Mouse (Mus musculus) neural tube, embryonic 12.5 days (tissue): ENCODE measurements around the gene Rwdd4a. TPM values are rescaled to one million over a fixed set of nuclear protein-coding genes. Genes with fewer than 3 reads are reported as not detected.
A peak's percentile ranks its signal among the peaks of the same experiment; 100 is the strongest.

Experiments used
- ATAC-seq: fragments of 200-750 bp; cut with Nextera tagmentation; 2 replicates; pipeline ENCODE4 v1.8.0; 2017; ENCODE audit warnings: low read depth, mild to moderate bottlenecking, moderate TSS enrichment, moderate library complexity; ENCODE audit not compliant: low FRiP score
- H3K27ac ChIP-seq: fragments of 300-500 bp; sonication (generic); 2 replicates; pipeline ENCODE4 v1.5.1; 2016
- H3K27me3 ChIP-seq: fragments of 300-500 bp; sonication (generic); replicated peaks from 2 replicates; pipeline ENCODE4 v1.6.1; 2016; ENCODE audit warnings: mild to moderate bottlenecking
- H3K36me3 ChIP-seq: fragments of 300-500 bp; sonication (generic); 2 replicates; pipeline ENCODE4 v1.6.1; 2016; ENCODE audit warnings: mild to moderate bottlenecking
- H3K4me1 ChIP-seq: fragments of 300-500 bp; sonication (generic); 2 replicates; pipeline ENCODE4 v1.6.1; 2016
- H3K4me2 ChIP-seq: fragments of 300-500 bp; sonication (generic); replicated peaks from 2 replicates; pipeline ENCODE4 v1.6.1; 2016; ENCODE audit warnings: mild to moderate bottlenecking
- H3K4me3 ChIP-seq: fragments of 300-500 bp; sonication (generic); 2 replicates; pipeline ENCODE4 v1.5.1; 2016
- H3K9ac ChIP-seq: fragments of 300-500 bp; sonication (generic); 2 replicates; pipeline ENCODE4 v1.6.1; 2016; ENCODE audit warnings: mild to moderate bottlenecking
- H3K9me3 ChIP-seq: fragments of 300-500 bp; sonication (generic); 2 replicates; pipeline ENCODE4 v1.6.1; 2016; ENCODE audit warnings: mild to moderate bottlenecking
- WGBS: fragments of 180-500 bp; shearing (Covaris S2); methylation state at CpG from one replicate; pipeline ENCODE4 v1.1.7; 2016; 5-methylcytosine and 5-hydroxymethylcytosine counted together
- polyA plus RNA-seq: library from polyadenylated mRNA; unstranded; fragments of >200 nt; fragmentation: Nextera tagmentation; extraction: Ambion mirVana; gene quantifications from 2 replicates; pipeline ENCODE4 v1.2.1, GENCODE M21; 2016

Gene Rwdd4a
- polyA plus RNA-seq, 1 experiment from 2014 or later: 37.6 TPM

DNA sequence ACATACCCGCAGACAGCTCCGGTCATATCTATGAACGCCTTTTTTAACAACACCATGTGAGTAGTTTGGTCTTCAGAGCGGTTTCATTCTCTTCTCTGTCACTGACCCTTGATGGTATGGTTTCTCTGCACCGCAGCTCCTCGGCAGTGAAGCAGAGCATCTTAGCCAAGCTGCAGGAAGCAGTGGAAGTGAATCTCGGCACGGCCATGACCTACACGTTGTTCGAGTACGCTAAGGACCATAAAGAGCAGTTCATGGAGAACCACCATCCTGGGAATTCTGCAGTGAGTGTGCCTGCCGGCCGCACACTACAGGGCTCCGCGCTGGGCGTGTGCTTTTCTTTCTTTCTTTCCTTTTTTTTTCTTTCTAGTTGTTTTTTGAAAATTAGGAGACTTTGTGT lies 9.3 kb downstream of the Rwdd4a start:
- Histone ChIP-seq H3K4me1 (no peaks in the 10 kb centered on the region), H3K27me3 (no peaks in the 10 kb centered on the region), H3K36me3 (peaks cover 63% of the 10 kb centered on the region), H3K9ac (no peak overlapping the region), H3K4me2 (no peak overlapping the region), H3K27ac (no peak overlapping the region), H3K9me3 (peaks cover 6% of the 10 kb centered on the region; the same call in 1 of the 2 replicates), H3K4me3 (no peak overlapping the region)
- 94% methylated on average over 16 of the region's 16 CpGs for WGBS
- ATAC-seq: no peak

DNA sequence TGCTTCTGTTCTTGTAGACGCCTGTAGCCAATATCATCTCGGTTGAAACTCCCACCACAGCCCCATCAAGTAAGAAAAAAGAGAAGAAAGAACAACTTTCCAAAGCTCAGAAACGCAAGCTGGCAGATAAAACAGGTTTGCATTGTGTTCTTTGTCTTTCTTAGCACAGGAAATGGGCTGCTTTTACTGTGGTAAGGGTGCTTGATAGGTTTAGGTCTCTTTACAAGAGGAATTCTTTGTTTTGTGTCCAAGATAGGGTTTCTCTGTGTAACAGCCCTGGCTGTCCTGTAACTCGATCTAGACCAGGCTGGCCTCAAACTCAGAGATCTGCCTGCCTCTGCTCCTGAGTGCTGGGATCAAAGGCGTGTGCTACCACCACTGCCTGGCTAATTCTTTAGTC lies 10.6 kb downstream of the Rwdd4a start:
- no peak overlapping the region for H3K9ac ChIP-seq
- H3K36me3 ChIP-seq: peaks cover 70% of the 10 kb centered on the region
- no peak for ATAC-seq
- H3K4me2 ChIP-seq: no peak overlapping the region
- H3K4me1 ChIP-seq: no peaks in the 10 kb centered on the region
- H3K9me3 ChIP-seq: peaks cover 13% of the 10 kb centered on the region; the same call in 1 of the 2 replicates
- H3K27me3 ChIP-seq: no peaks in the 10 kb centered on the region
- H3K4me3 ChIP-seq: no peak overlapping the region
- H3K27ac ChIP-seq: no peak overlapping the region
- 96% methylated on average over 5 of the region's 5 CpGs for WGBS

DNA sequence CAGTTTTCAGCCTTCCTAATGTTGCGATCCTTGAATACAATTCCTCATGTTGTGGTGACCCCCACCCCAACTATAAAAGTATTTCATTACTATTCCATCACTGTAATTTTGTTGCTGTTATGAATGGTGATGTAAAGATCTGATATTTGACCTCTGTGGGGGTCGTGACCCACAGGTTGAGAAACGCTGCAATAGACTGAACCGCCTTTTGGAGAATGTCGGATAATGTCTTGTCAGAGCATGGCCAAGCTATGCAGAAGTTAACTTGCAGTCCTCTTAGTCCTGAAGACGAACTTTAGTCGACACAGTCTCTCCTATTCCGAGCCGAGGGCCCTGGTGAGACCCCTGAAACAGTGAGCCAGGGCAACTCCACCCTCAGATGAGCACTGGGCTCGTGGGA lies 13.6 kb downstream of the Rwdd4a start:
- Histone ChIP-seq H3K4me2 (no peak overlapping the region), H3K27me3 (no peaks in the 10 kb centered on the region), H3K27ac (no peak overlapping the region), H3K4me1 (no peaks in the 10 kb centered on the region), H3K9ac (no peak overlapping the region), H3K9me3 (peaks cover 13% of the 10 kb centered on the region; the same call in 1 of the 2 replicates), H3K36me3 (peaks cover 82% of the 10 kb centered on the region), H3K4me3 (no peak overlapping the region)
- WGBS: 96% methylated on average over 10 of the region's 10 CpGs
- no peak for ATAC-seq

DNA sequence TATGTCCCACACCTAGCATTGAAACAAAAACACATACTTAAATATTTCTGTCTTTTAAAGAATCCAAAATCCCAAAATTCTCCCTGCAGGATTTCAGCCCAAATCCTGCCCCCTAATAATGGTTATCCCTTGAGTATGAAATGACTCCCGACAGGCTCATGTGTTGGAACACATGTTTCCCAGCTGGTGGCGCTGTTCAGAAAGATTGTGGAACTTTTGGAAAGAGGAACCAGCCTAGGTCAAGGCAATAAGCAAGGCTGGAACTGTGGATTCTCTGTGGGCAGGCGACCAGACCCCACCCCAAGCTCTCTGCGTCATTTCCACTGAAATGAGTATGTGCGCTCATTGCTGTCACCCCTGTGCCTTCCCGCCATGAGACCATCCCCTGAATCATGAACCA lies 20.1 kb downstream of the Rwdd4a start:
- 82% methylated on average over 6 of the region's 6 CpGs for WGBS
- Histone ChIP-seq H3K4me1 (no peaks in the 10 kb centered on the region), H3K27ac (no peak overlapping the region), H3K9ac (no peak overlapping the region), H3K4me3 (no peak overlapping the region), H3K4me2 (no peak overlapping the region), H3K27me3 (no peaks in the 10 kb centered on the region), H3K36me3 (peaks cover 36% of the 10 kb centered on the region), H3K9me3 (no peaks in the 10 kb centered on the region)
- ATAC-seq: no peak

GRCm38 (mm10) chr8:47556446-47556845 lies 23.0 kb downstream of the Rwdd4a start:
- WGBS: 89% methylated on average over 7 of the region's 7 CpGs
- Histone ChIP-seq H3K9ac (no peak overlapping the region), H3K4me3 (no peak overlapping the region), H3K27ac (no peak overlapping the region), H3K27me3 (no peaks in the 10 kb centered on the region), H3K4me2 (no peak overlapping the region), H3K36me3 (peaks cover 11% of the 10 kb centered on the region), H3K4me1 (no peaks in the 10 kb centered on the region), H3K9me3 (no peaks in the 10 kb centered on the region)
- ATAC-seq: no peak

- Histone ChIP-seq H3K36me3 (peaks cover 6% of the 10 kb centered on the region; the same call in 1 of the 2 replicates), H3K27ac (no peak overlapping the region), H3K9ac (no peak overlapping the region), H3K4me1 (no peaks in the 10 kb centered on the region), H3K9me3 (no peaks in the 10 kb centered on the region), H3K4me3 (no peak overlapping the region), H3K27me3 (no peaks in the 10 kb centered on the region), H3K4me2 (no peak overlapping the region)
- WGBS: 65% methylated on average over 7 of the region's 7 CpGs
- no peak for ATAC-seq
Observed at GRCm38 (mm10) chr8:47558274-47558673, 24.8 kb downstream of the Rwdd4a start.

- no peak overlapping the region for H3K4me3 ChIP-seq
- WGBS: 87% methylated on average over 7 of the region's 7 CpGs
- no peaks in the 10 kb centered on the region for H3K36me3 ChIP-seq
- no peak overlapping the region for H3K9ac ChIP-seq
- H3K4me2 ChIP-seq: no peak overlapping the region
- no peaks in the 10 kb centered on the region for H3K9me3 ChIP-seq
- H3K4me1 ChIP-seq: no peaks in the 10 kb centered on the region
- H3K27me3 ChIP-seq: no peaks in the 10 kb centered on the region
- H3K27ac ChIP-seq: no peak overlapping the region
- no peak for ATAC-seq
Observed at GRCm38 (mm10) chr8:47560801-47561200, 27.3 kb downstream of the Rwdd4a start.

DNA sequence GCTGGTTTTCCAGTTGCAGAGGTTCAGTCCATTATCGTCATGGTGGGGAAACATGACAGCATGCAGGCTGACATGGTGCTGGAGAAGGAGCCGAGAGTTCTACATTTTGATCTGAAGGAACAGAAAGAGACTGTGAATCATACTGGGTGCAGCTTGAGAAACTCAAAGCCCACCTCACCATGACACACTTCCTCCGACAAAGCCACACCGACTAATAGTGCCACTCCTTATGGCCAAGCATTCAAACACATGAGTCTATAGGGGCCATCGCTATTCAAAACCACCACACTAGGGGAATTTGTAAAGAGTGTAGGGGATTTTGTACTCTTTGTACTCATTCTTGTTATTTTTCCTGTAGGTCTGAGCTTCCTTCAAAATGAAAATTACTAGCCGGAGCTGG lies 33.1 kb downstream of the Rwdd4a start:
- Histone ChIP-seq H3K27me3 (no peaks in the 10 kb centered on the region), H3K9ac (no peak overlapping the region), H3K9me3 (no peaks in the 10 kb centered on the region), H3K36me3 (no peaks in the 10 kb centered on the region), H3K4me1 (no peaks in the 10 kb centered on the region), H3K4me2 (no peak overlapping the region), H3K4me3 (no peak overlapping the region), H3K27ac (no peak overlapping the region)
- ATAC-seq: no peak
- 96% methylated on average over 6 of the region's 6 CpGs for WGBS

- 90% methylated on average over 5 of the region's 5 CpGs for WGBS
- no peaks in the 10 kb centered on the region for H3K27me3 ChIP-seq
- H3K9me3 ChIP-seq: no peaks in the 10 kb centered on the region
- no peak overlapping the region for H3K9ac ChIP-seq
- ATAC-seq: no peak
- no peak overlapping the region for H3K27ac ChIP-seq
- H3K4me3 ChIP-seq: no peak overlapping the region
- H3K36me3 ChIP-seq: no peaks in the 10 kb centered on the region
- H3K4me1 ChIP-seq: no peaks in the 10 kb centered on the region
- no peak overlapping the region for H3K4me2 ChIP-seq
Observed at GRCm38 (mm10) chr8:47568098-47568497, 34.6 kb downstream of the Rwdd4a start.

DNA sequence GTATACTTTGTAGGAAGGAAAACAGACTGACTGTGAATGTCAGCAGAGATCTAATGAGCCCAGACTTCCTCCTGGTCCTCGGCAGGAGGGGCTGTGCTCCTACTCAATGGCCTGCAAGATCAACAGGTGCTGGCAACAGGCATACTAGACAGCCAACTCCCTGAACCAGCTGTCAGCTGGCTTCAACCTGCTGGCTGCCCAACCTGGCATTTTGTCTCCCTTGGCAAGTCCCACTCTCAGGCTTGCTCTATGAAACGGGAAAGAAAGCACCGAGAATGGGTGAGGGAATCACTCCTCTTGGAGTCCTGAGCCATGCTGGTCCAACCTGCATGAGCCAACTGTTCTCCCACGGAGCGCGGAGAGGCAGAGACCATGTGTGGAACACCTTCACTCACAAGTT lies 36.7 kb downstream of the Rwdd4a start:
- no peak overlapping the region for H3K4me3 ChIP-seq
- no peak overlapping the region for H3K4me2 ChIP-seq
- H3K9ac ChIP-seq: no peak overlapping the region
- H3K36me3 ChIP-seq: no peaks in the 10 kb centered on the region
- 85% methylated on average over 6 of the region's 6 CpGs for WGBS
- no peaks in the 10 kb centered on the region for H3K4me1 ChIP-seq
- no peak overlapping the region for H3K27ac ChIP-seq
- no peak for ATAC-seq
- H3K9me3 ChIP-seq: no peaks in the 10 kb centered on the region
- no peaks in the 10 kb centered on the region for H3K27me3 ChIP-seq

DNA sequence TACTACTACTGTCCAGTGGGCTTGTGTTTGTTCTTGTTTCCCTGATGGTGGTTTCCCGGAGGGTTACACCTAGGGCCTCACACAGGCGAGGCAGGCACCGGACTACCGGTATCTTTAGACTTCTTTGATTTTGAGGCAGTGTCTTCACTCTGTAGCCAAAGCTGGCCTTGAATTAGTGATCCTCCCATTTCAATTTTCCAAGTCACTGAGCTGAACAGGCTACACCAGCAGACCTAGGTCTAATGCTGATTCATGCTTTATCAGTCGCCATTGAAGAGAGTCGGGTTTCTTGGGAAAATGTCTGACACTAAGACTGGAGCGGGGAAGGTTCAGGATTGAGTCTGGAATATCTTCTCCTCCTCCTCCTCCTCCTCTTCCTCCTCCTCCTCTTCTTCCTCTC lies 40.0 kb downstream of the Rwdd4a start:
- H3K36me3 ChIP-seq: no peaks in the 10 kb centered on the region
- H3K4me3 ChIP-seq: no peak overlapping the region
- no peak overlapping the region for H3K4me2 ChIP-seq
- H3K9me3 ChIP-seq: 0 out of 2 replicates have a peak, but pooled peaks cover 10% of the 10 kb centered on the region
- H3K27ac ChIP-seq: no peak overlapping the region
- WGBS: 92% methylated on average over 7 of the region's 7 CpGs
- H3K27me3 ChIP-seq: no peaks in the 10 kb centered on the region
- H3K9ac ChIP-seq: no peak overlapping the region
- H3K4me1 ChIP-seq: no peaks in the 10 kb centered on the region
- no peak for ATAC-seq

GRCm38 (mm10) chr8:47581454-47581853 lies 48.0 kb downstream of the Rwdd4a start:
- no peak overlapping the region for H3K4me2 ChIP-seq
- no peaks in the 10 kb centered on the region for H3K36me3 ChIP-seq
- no peak overlapping the region for H3K9ac ChIP-seq
- WGBS: 73% methylated on average over 7 of the region's 7 CpGs
- no peak overlapping the region for H3K27ac ChIP-seq
- H3K9me3 ChIP-seq: 0 out of 2 replicates have a peak, but pooled peaks cover 4% of the 10 kb centered on the region
- no peaks in the 10 kb centered on the region for H3K4me1 ChIP-seq
- H3K27me3 ChIP-seq: no peaks in the 10 kb centered on the region
- peak; percentile 29; the same call in 1 of the 2 replicates for ATAC-seq
- no peak overlapping the region for H3K4me3 ChIP-seq

- H3K9ac ChIP-seq: no peak overlapping the region
- no peak overlapping the region for H3K4me2 ChIP-seq
- no peaks in the 10 kb centered on the region for H3K4me1 ChIP-seq
- WGBS: 92% methylated on average over 5 of the region's 5 CpGs
- H3K9me3 ChIP-seq: no peaks in the 10 kb centered on the region
- H3K36me3 ChIP-seq: no peaks in the 10 kb centered on the region
- H3K27me3 ChIP-seq: no peaks in the 10 kb centered on the region
- no peak overlapping the region for H3K4me3 ChIP-seq
- no peak for ATAC-seq
- no peak overlapping the region for H3K27ac ChIP-seq
Observed at GRCm38 (mm10) chr8:47588616-47589015, 55.2 kb downstream of the Rwdd4a start.
